Mouse (Mus musculus): ENCODE measurements around the gene Il27ra.

GRCm38 (mm10) chr8:84070667-84071066, 28.3 kb upstream of the Il27ra start:
- TF ChIP-seq POLR2A (IDR thresholded peaks at IDR 0.05; ENCODE audit: insufficient read depth, low read depth, low read length) (no peak), CTCF (IDR thresholded peaks at IDR 0.05) (no peak)

All from heart, adult 2 months (tissue).